Comparison of ENCODE assay signal across 10 mouse cellular contexts in the genomic region with DNA sequence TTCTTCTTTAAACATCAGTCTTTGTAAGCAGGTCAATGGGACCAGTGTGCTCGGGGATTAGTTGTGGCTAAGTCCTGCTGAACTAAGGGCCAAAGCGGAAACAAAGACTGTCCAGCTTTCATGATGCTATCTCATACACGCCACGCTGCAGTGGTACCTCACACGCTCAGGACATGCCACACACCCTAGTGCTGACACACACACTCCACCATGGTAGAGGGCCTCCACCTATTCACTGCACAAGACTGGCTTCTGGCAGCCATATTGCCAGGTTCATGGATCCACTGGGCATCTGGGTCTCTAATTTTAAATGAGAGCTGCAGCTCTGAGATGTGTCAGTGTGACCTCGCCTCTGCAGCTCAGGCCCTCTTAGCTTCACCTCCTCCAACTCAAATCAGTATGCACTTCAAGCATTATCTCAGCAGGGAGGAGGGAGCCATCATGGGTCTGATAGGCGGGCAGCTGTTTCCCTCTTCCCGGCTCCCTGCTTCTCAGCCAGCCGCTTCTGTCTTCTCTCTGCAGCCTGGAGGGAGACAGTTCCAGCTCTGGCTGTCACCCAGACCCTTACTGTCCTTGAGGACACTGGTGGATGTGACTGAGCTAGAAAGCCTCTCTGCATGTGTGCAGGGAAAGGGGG.
DNase-seq lines count a peak whose midpoint lies in the region; ATAC-seq and TF ChIP-seq lines count a peak whose summit lies in the region.
"Had no signal": no experiment of that assay in that cellular context is flagged by ENCODE, and none has a peak within 500 bp of the region (broad histone marks: within the 10 kb centered on the region; RNA-seq: fewer than 3 reads in every experiment).

No protein-coding gene starts in this region.

- H3K9ac ChIP-seq in kidney, embryonic 14.5 days (ENCODE audit: low read depth, low read length): no peak overlapping the region
- peak overlapping the region; percentile 17 for H3K9ac ChIP-seq in forebrain, embryonic 16.5 days (replicated peaks; ENCODE audit: low read depth, low read length)
- H3K9ac ChIP-seq: liver, embryonic 15.5 days had no signal

- 71% methylated on average over 9 of the region's 9 CpGs for WGBS in kidney, embryonic 14.5 days
- WGBS in kidney, adult 2 months: 91% methylated on average over 9 of the region's 9 CpGs
- 20% methylated on average over 9 of the region's 9 CpGs for WGBS in forebrain, embryonic 16.5 days
- WGBS in midbrain, embryonic 10.5 days: 10% methylated on average over 9 of the region's 9 CpGs

- no peak overlapping the region for H3K4me3 ChIP-seq in kidney, embryonic 14.5 days (ENCODE audit: low read length)
- H3K4me3 ChIP-seq in kidney, adult 2 months (ENCODE audit: insufficient read depth, low read depth, low read length): no peak overlapping the region
- H3K4me3 ChIP-seq in forebrain, embryonic 16.5 days (replicated peaks; ENCODE audit: low read length): no peak overlapping the region
- 0 out of 2 replicates have a peak overlapping the region, but pooled peaks have one; percentile 7 for H3K4me3 ChIP-seq in midbrain, embryonic 10.5 days
- H3K4me3 ChIP-seq: liver, embryonic 15.5 days had no signal

- peaks cover 17% of the 10 kb centered on the region for H3K4me1 ChIP-seq in kidney, embryonic 14.5 days (ENCODE audit: control insufficient read depth, insufficient read depth, low read length)
- H3K4me1 ChIP-seq in kidney, adult 2 months (ENCODE audit: control insufficient read depth, insufficient read depth, low read length): no peaks in the 10 kb centered on the region
- H3K4me1 ChIP-seq in forebrain, embryonic 16.5 days (replicated peaks; ENCODE audit: control insufficient read depth, insufficient read depth, low read length): peaks cover 25% of the 10 kb centered on the region
- peaks cover 54% of the 10 kb centered on the region for H3K4me1 ChIP-seq in midbrain, embryonic 10.5 days

- H3K9me3 ChIP-seq in kidney, embryonic 14.5 days (ENCODE audit: control insufficient read depth, low read length): no peaks in the 10 kb centered on the region
- no peaks in the 10 kb centered on the region for H3K9me3 ChIP-seq in forebrain, embryonic 16.5 days (ENCODE audit: control insufficient read depth, low read length)
- no peaks in the 10 kb centered on the region for H3K9me3 ChIP-seq in midbrain, embryonic 10.5 days (replicated peaks)
- H3K9me3 ChIP-seq: liver, embryonic 15.5 days had no signal

- TF ChIP-seq POLR2A in kidney, adult 2 months (IDR thresholded peaks at IDR 0.05; ENCODE audit: low read depth, low read length): no peak

- H3K36me3 ChIP-seq in kidney, embryonic 14.5 days (ENCODE audit: control insufficient read depth, insufficient read depth, low read length): no peaks in the 10 kb centered on the region
- no peaks in the 10 kb centered on the region for H3K36me3 ChIP-seq in kidney, adult 2 months (ENCODE audit: control insufficient read depth, insufficient read depth, low read length)
- H3K36me3 ChIP-seq in forebrain, embryonic 16.5 days (ENCODE audit: control insufficient read depth, insufficient read depth): no peaks in the 10 kb centered on the region
- no peaks in the 10 kb centered on the region for H3K36me3 ChIP-seq in midbrain, embryonic 10.5 days
- H3K36me3 ChIP-seq: liver, embryonic 15.5 days had no signal

- DNase-seq in kidney, adult 2 months: no peak
- DNase-seq in brain, adult 2 months (ENCODE audit: low read depth, low spot score): peak; percentile 71
- DNase-seq in midbrain, embryonic 10.5 days (ENCODE audit: low spot score): peak; percentile 50
- no peak for DNase-seq in kidney, postnatal 25 days
- DNase-seq in embryo, embryonic 9.5 days (ENCODE audit: extremely low spot score): no peak
- DNase-seq in adrenal gland, adult 18-20 months (ENCODE audit: low spot score in 2 of 2): no peak

- H3K27me3 ChIP-seq in kidney, embryonic 14.5 days (ENCODE audit: control insufficient read depth, insufficient read depth, low read length): no peaks in the 10 kb centered on the region
- no peaks in the 10 kb centered on the region for H3K27me3 ChIP-seq in kidney, adult 2 months (replicated peaks; ENCODE audit: control insufficient read depth, insufficient read depth, low read length)
- no peaks in the 10 kb centered on the region for H3K27me3 ChIP-seq in forebrain, embryonic 16.5 days (replicated peaks; ENCODE audit: control insufficient read depth, insufficient read depth, low read length)
- H3K27me3 ChIP-seq in midbrain, embryonic 10.5 days (ENCODE audit: low read depth, poor library complexity, severe bottlenecking): no peaks in the 10 kb centered on the region
- H3K27me3 ChIP-seq: CH12.LX; liver, embryonic 15.5 days had no signal

- no peak overlapping the region for H3K4me2 ChIP-seq in kidney, embryonic 14.5 days (replicated peaks; ENCODE audit: low read depth, low read length)
- no peak overlapping the region for H3K4me2 ChIP-seq in forebrain, embryonic 16.5 days (ENCODE audit: low read length)

- H3K27ac ChIP-seq in kidney, embryonic 14.5 days (ENCODE audit: low read depth, low read length): peak overlapping the region; percentile 12; the same call in 1 of the 2 replicates
- H3K27ac ChIP-seq in kidney, adult 2 months (ENCODE audit: insufficient read depth, low read depth, low read length): no peak overlapping the region
- H3K27ac ChIP-seq in forebrain, embryonic 16.5 days (ENCODE audit: low read length): peak overlapping the region; percentile 71
- peak overlapping the region; percentile 84 for H3K27ac ChIP-seq in midbrain, embryonic 10.5 days (replicated peaks)
- H3K27ac ChIP-seq: liver, embryonic 15.5 days had no signal

- TF ChIP-seq CTCF in kidney, adult 2 months (conservative IDR thresholded peaks at IDR 0.05; ENCODE audit: insufficient read depth, insufficient read length, low read depth, low read length): no peak

- ATAC-seq in kidney, embryonic 14.5 days (ENCODE audit: low FRiP score, low TSS enrichment): no peak
- peak; percentile 72 for ATAC-seq in forebrain, embryonic 16.5 days

Comparison
In these comparisons a context has a peak if more than half of its experiments do, and no peak if none do; other contexts are left out.
1. DNase-seq: peak in brain, adult 2 months (single experiment) and midbrain, embryonic 10.5 days (single experiment); none in kidney, adult 2 months (single experiment), kidney, postnatal 25 days (0 of 2), embryo, embryonic 9.5 days (single experiment) and adrenal gland, adult 18-20 months (0 of 2).